17 mouse cellular contexts compared by ENCODE assay signal in the genomic region with DNA sequence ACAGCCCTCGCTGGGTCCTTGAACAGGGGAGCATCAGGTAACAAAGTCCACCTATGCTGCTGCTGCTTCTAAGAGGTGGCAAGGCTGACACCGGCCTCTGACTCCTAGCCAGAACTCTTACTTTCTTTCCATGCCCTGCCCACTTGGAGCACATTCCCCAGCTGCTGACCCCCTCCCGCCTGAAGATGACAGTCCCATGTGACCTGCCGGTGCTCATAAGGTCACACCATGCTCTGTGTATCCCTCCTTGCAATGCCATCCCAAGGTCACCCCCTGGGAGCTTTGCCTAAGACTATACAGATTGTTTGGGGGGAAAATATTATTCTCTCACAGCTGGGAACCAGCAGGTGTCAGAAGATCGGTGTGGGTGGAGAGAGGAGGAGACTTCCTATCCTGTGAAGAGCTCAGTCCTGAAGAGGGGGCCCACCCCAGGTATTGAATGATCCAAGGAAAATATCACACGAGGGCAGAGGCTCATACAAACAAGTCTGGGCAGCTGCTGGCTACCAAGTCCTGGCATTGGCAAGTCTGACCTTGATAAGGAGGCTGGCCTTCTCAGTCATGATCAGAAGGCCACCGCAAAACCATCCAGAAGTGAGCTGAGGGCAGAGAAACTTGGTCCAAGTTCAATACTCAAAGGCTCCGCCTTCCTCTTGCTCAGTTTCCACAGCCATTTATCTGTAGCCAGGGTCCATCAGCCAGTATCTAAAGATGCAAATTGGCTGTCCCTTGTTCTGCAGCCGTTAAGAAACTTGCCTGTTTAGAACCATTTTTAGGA. TPM values are rescaled to one million over a fixed set of nuclear protein-coding genes. Genes with fewer than 3 reads are reported as not detected.
DNase-seq lines count a peak whose midpoint lies in the region; ATAC-seq and TF ChIP-seq lines count a peak whose summit lies in the region.
"Had no signal": no experiment of that assay in that cellular context is flagged by ENCODE, and none has a peak within 500 bp of the region (broad histone marks: within the 10 kb centered on the region; RNA-seq: fewer than 3 reads in every experiment).

No protein-coding gene starts in this region.

- 61% methylated on average over 9 of the region's 9 CpGs for WGBS in heart, embryonic 10.5 days
- 61% methylated on average over 9 of the region's 9 CpGs for WGBS in liver, adult 2 months
- WGBS in liver, embryonic 11.5 days = 67% methylated on average over 9 of the region's 9 CpGs

- TF ChIP-seq POLR2A in liver, adult 2 months (IDR thresholded peaks at IDR 0.05; ENCODE audit: extremely low read depth, insufficient read depth, low read length) = no peak

- no peak for DNase-seq in heart, embryonic 10.5 days (ENCODE audit: low spot score)
- DNase-seq in heart, postnatal 36 days = no peak
- peak; percentile 54 for DNase-seq in liver, adult 2 months (ENCODE audit: extremely low read depth, low read depth, low spot score)
- DNase-seq in liver, embryonic 11.5 days (ENCODE audit: low spot score) = no peak
- DNase-seq in A20 (ENCODE audit: low read depth, low spot score) = peak; percentile 40
- peak; percentile 11 for DNase-seq in ES-CJ7 (ENCODE audit: low read depth, low spot score)
- DNase-seq in left cerebral cortex, postnatal 10 days (ENCODE audit: extremely low spot score in 1 of 2, low spot score in 2 of 2) = no peak
- DNase-seq: embryo, embryonic 11 days; forebrain, postnatal 0 days; lung, postnatal 4 days had no signal

- no peaks in the 10 kb centered on the region for H3K36me3 ChIP-seq in heart, embryonic 10.5 days
- no peaks in the 10 kb centered on the region for H3K36me3 ChIP-seq in liver, adult 2 months (ENCODE audit: control insufficient read depth, insufficient read depth, low read length)
- no peaks in the 10 kb centered on the region for H3K36me3 ChIP-seq in liver, embryonic 11.5 days (ENCODE audit: control insufficient read depth, insufficient read depth, low read length)
- H3K36me3 ChIP-seq: heart, embryonic 13.5 days; kidney, embryonic 15.5 days; limb, embryonic 12.5 days; lung, embryonic 15.5 days had no signal

- no peak overlapping the region for H3K9ac ChIP-seq in liver, adult 2 months (ENCODE audit: low read depth, low read length)
- no peak overlapping the region for H3K9ac ChIP-seq in liver, embryonic 11.5 days (ENCODE audit: low read depth, low read length)
- H3K9ac ChIP-seq: forebrain, postnatal 0 days; heart, embryonic 13.5 days; kidney, embryonic 15.5 days; liver, embryonic 14.5 days; lung, embryonic 15.5 days had no signal

- H3K4me2 ChIP-seq in liver, embryonic 11.5 days = no peak overlapping the region
- H3K4me2 ChIP-seq: heart, embryonic 13.5 days; kidney, embryonic 15.5 days; limb, embryonic 12.5 days; lung, embryonic 15.5 days had no signal

- H3K4me1 ChIP-seq in heart, embryonic 10.5 days = peaks cover 28% of the 10 kb centered on the region
- H3K4me1 ChIP-seq in liver, adult 2 months (ENCODE audit: control insufficient read depth, insufficient read depth, low read length) = peaks cover 2% of the 10 kb centered on the region; the same call in 1 of the 2 replicates
- no peaks in the 10 kb centered on the region for H3K4me1 ChIP-seq in liver, embryonic 11.5 days (replicated peaks; ENCODE audit: control insufficient read depth, insufficient read depth, low read length)
- H3K4me1 ChIP-seq: kidney, embryonic 15.5 days; limb, embryonic 12.5 days; lung, embryonic 15.5 days had no signal

- no peaks in the 10 kb centered on the region for H3K9me3 ChIP-seq in heart, embryonic 10.5 days
- no peaks in the 10 kb centered on the region for H3K9me3 ChIP-seq in liver, embryonic 11.5 days (ENCODE audit: control insufficient read depth, low read length)
- H3K9me3 ChIP-seq: heart, embryonic 13.5 days; kidney, embryonic 15.5 days; limb, embryonic 12.5 days; lung, embryonic 15.5 days had no signal

- H3K27me3 ChIP-seq in heart, embryonic 10.5 days (ENCODE audit: insufficient read depth, poor library complexity, severe bottlenecking) = peaks cover 36% of the 10 kb centered on the region; the same call in 1 of the 2 replicates
- H3K27me3 ChIP-seq in liver, adult 2 months (ENCODE audit: control insufficient read depth, insufficient read depth, low read length) = no peaks in the 10 kb centered on the region
- H3K27me3 ChIP-seq in liver, embryonic 11.5 days (replicated peaks; ENCODE audit: control insufficient read depth, insufficient read depth, low read length) = peaks cover 2% of the 10 kb centered on the region; the same call in 1 of the 2 replicates
- H3K27me3 ChIP-seq: heart, embryonic 13.5 days; kidney, embryonic 15.5 days; lung, embryonic 15.5 days had no signal

- TF ChIP-seq CTCF in liver, adult 2 months (IDR thresholded peaks at IDR 0.05; ENCODE audit: low read depth, low read length) = no peak

- no peak for ATAC-seq in liver, embryonic 11.5 days (replicated peaks; ENCODE audit: low FRiP score)
- ATAC-seq: forebrain, postnatal 0 days; inflammation-experienced regulatory T-cells, adult 6 months; Patski had no signal

- peak overlapping the region; percentile 52; the same call in 1 of the 2 replicates for H3K27ac ChIP-seq in heart, embryonic 10.5 days
- H3K27ac ChIP-seq in liver, adult 2 months (replicated peaks; ENCODE audit: insufficient read depth, low read depth, low read length) = no peak overlapping the region
- H3K27ac ChIP-seq in liver, embryonic 11.5 days (ENCODE audit: low read depth, low read length) = no peak overlapping the region
- H3K27ac ChIP-seq: heart, embryonic 13.5 days; kidney, embryonic 15.5 days; limb, embryonic 12.5 days; liver, embryonic 14.5 days; lung, embryonic 15.5 days had no signal

- H3K79me2 ChIP-seq in liver, adult 2 months (ENCODE audit: control insufficient read depth, insufficient read depth, low read length) = no peaks in the 10 kb centered on the region

- no peak overlapping the region for H3K4me3 ChIP-seq in heart, embryonic 10.5 days
- H3K4me3 ChIP-seq in liver, adult 2 months (ENCODE audit: insufficient read depth, low read depth, low read length) = no peak overlapping the region
- H3K4me3 ChIP-seq in liver, embryonic 11.5 days (ENCODE audit: low read depth, low read length) = no peak overlapping the region
- H3K4me3 ChIP-seq: heart, embryonic 13.5 days; kidney, embryonic 15.5 days; limb, embryonic 12.5 days; lung, embryonic 15.5 days had no signal

- intact Hi-C loops in heart, postnatal 36 days (cut with DNase I) = no loop called here
- intact Hi-C loops in left cerebral cortex, postnatal 10 days (cut with DNase I) = no loop called here

RNA-seq across cellular contexts. Expression of a gene that starts 36.5 kb away (rescaled TPM):
- polyA plus RNA-seq in heart, embryonic 10.5 days (2016; fragmentation: Nextera tagmentation; extraction: Ambion mirVana) = 22.5 and 24.2 TPM in 2 replicates
- total RNA-seq in heart, postnatal 36 days (2021) = 10 to 100 TPM; 32.8 to 43.4 TPM
- total RNA-seq in liver, adult 2 months (2014; rRNA removed) = 1.9 and 5.0 TPM in 2 replicates
- 7.1 and 9.1 TPM in 2 replicates for polyA plus RNA-seq in liver, adult 2 months (2012; rRNA removed)
- 10.5 and 14.0 TPM in 2 replicates for polyA plus RNA-seq in liver, embryonic 11.5 days (2014; fragmentation: Nextera tagmentation; extraction: Ambion mirVana)
- total RNA-seq in left cerebral cortex, postnatal 10 days (2021) = 10 to 100 TPM; 46.0 to 50.7 TPM

Comparison
In these comparisons a context has a peak if more than half of its experiments do, and no peak if none do; other contexts are left out.
1. DNase-seq: peak in liver, adult 2 months (single experiment), A20 (single experiment) and ES-CJ7 (single experiment); none in heart, embryonic 10.5 days (single experiment), heart, postnatal 36 days (0 of 2), liver, embryonic 11.5 days (single experiment) and left cerebral cortex, postnatal 10 days (0 of 2).